Mouse (Mus musculus) testis, postnatal 10 days (tissue): ENCODE data around the gene Tnnt3.

Source experiments
- DNase-seq: peaks from one replicate; pipeline ENCODE4 v3.0.0; 2021; ENCODE audit warnings: low spot score

Gene Tnnt3

DNA sequence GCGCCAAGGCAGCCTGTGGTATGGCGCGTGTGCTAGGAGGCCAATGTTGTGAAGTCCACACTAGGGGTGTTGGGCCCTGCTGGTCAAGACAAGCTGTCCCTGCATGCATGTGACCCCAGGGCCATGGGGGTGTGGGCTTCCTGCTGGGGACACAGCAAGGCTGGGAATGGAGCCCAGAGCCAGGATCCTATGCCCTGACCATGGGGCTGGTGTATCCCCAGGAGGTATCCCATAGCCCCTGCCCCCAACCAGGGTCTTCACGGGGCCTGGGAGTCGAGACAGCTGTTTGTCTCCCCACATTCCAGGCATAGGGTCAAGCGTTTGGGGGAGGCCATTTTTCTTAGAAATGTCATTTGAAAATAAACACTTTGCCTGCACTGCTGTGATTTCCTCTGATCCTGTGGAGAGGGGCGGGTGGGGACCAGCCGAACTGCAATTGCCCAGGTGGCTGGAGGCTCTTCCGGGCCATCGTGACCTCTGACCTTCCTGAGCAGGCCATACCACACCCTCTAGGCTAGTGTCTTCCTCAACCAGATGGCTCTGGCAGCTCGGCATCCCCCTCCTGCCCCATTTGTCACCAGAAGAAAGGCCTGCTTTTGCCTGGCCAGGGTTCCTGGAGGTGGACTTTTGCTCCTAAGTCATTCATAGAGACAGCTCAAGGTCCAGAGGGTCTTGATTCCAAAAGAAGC lies 66.5 kb downstream of the Tnnt3 start:
- DNase-seq, result no peak
